Mouse (Mus musculus) testis, adult 2 months (tissue): Measurements from ENCODE around the gene Syce1l.

Experiments used
- CTCF ChIP-seq: fragments of 200-500 bp; IDR thresholded peaks from 2 replicates; pipeline ENCODE4 v1.5.1; 2012; ENCODE audit warnings: low read depth, mild to moderate bottlenecking, inconsistent platforms, low read length, moderate library complexity; ENCODE audit not compliant: control insufficient read depth, insufficient read depth, insufficient replicate concordance
- POLR2A ChIP-seq: fragments of 200-500 bp; IDR thresholded peaks from 2 replicates; pipeline ENCODE4 v1.6.1; 2012; ENCODE audit warnings: low read depth, mild to moderate bottlenecking, inconsistent platforms, low read length, moderate library complexity; ENCODE audit not compliant: control insufficient read depth

DNA sequence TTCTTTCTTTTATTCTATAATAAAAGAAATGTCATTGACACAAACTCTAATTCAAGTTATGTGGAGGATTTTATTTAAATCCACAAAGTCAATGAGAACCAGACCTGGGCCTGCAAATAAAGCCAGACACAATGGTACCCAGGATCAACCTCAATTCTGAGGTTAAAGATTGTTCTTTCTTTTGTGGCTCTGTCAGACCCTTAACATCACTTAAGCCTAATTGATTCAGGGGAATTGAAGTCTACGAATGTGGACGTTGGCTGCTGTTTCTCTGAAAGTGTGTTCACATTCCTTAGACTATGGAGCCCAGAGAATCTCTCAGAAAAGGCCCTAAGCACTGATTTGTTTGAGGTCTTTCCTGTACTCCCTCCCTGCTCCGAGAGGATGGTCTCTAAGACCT, 30.3 kb downstream of the Syce1l start:
- TF ChIP-seq POLR2A (no peak), CTCF (no peak)
